ENCODE assay signal across 10 mouse cellular contexts in the genomic region with DNA sequence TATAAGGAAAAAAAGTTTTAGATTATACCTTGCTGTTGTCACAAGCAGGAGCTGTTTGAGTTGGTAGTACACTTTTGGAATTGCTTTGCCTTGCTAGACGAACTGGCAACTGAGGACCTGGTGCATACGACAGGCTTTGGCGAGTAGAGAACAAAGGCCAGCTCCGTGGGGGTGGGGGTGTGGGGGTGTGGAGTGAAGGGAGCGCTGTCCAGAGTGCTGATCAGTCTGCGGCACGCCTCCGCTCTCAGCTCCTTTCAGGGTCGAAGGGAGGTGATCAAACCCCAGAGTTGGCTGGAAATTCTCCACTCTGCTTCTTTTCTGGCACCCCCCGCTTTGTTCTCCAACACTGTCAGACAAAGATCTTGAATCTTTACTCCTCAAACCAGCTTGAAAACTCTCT. TPM values are rescaled to one million over a fixed set of nuclear protein-coding genes. Genes with fewer than 3 reads are reported as not detected.
DNase-seq lines count a peak whose midpoint lies in the region; ATAC-seq and TF ChIP-seq lines count a peak whose summit lies in the region.
"Had no signal": no experiment of that assay in that cellular context is flagged by ENCODE, and none has a peak within 500 bp of the region (broad histone marks: within the 10 kb centered on the region; RNA-seq: fewer than 3 reads in every experiment).

No protein-coding gene starts in this region.

- peak overlapping the region; percentile 79 for H3K4me2 ChIP-seq in forebrain, embryonic 15.5 days (replicated peaks)
- H3K4me2 ChIP-seq in limb, embryonic 11.5 days (ENCODE audit: low read depth, severe bottlenecking) = no peak overlapping the region

- H3K9me3 ChIP-seq in forebrain, embryonic 15.5 days = no peaks in the 10 kb centered on the region
- no peaks in the 10 kb centered on the region for H3K9me3 ChIP-seq in limb, embryonic 11.5 days (ENCODE audit: control insufficient read depth, low read length)
- H3K9me3 ChIP-seq: G1E had no signal

- DNase-seq in gastrocnemius, postnatal 10 days = peak; percentile 12
- no peak for DNase-seq in gastrocnemius, adult 8-10 months (ENCODE audit: low spot score in 2 of 2)
- peak; percentile 9 for DNase-seq in thymus, adult 2 months
- DNase-seq in thymus, postnatal 0 days (ENCODE audit: low spot score) = no peak
- peak; percentile 73 for DNase-seq in limb, embryonic 11.5 days (ENCODE audit: low spot score)
- DNase-seq in retina, embryonic 14.5 days (ENCODE audit: low spot score) = peak; percentile 80
- no peak for DNase-seq in spleen, adult 12 weeks (ENCODE audit: low spot score)

- H3K9ac ChIP-seq in forebrain, embryonic 15.5 days (replicated peaks) = peak overlapping the region; percentile 34
- H3K9ac ChIP-seq in limb, embryonic 11.5 days (ENCODE audit: low read length) = no peak overlapping the region

- peak; percentile 56 for ATAC-seq in forebrain, embryonic 15.5 days (replicated peaks)
- no peak for ATAC-seq in limb, embryonic 11.5 days (ENCODE audit: insufficient number of reproducible peaks, low FRiP score, low TSS enrichment, low read depth)

- no peaks in the 10 kb centered on the region for H3K27me3 ChIP-seq in thymus, adult 2 months (ENCODE audit: control insufficient read depth, insufficient read depth, low read length)
- H3K27me3 ChIP-seq in forebrain, embryonic 15.5 days = no peaks in the 10 kb centered on the region
- no peaks in the 10 kb centered on the region for H3K27me3 ChIP-seq in limb, embryonic 11.5 days (ENCODE audit: control insufficient read depth, insufficient read depth, low read length)

- H3K36me3 ChIP-seq in thymus, adult 2 months (ENCODE audit: control insufficient read depth, insufficient read depth, low read length) = no peaks in the 10 kb centered on the region
- H3K36me3 ChIP-seq in forebrain, embryonic 15.5 days = no peaks in the 10 kb centered on the region
- no peaks in the 10 kb centered on the region for H3K36me3 ChIP-seq in limb, embryonic 11.5 days (ENCODE audit: control insufficient read depth, insufficient read depth, low read length)
- H3K36me3 ChIP-seq: G1E had no signal

- H3K4me3 ChIP-seq in thymus, adult 2 months (ENCODE audit: control insufficient read depth, insufficient read depth, low read length) = no peak overlapping the region
- H3K4me3 ChIP-seq in forebrain, embryonic 15.5 days = peak overlapping the region; percentile 29
- no peak overlapping the region for H3K4me3 ChIP-seq in limb, embryonic 11.5 days (ENCODE audit: low read depth, low read length)

- no peak for TF ChIP-seq POLR2A in thymus, adult 2 months (IDR thresholded peaks at IDR 0.05; ENCODE audit: control insufficient read depth, extremely low read depth, insufficient read depth, low read length, poor library complexity)

- H3K4me1 ChIP-seq in thymus, adult 2 months (replicated peaks; ENCODE audit: control insufficient read depth, insufficient read depth, low read length) = no peaks in the 10 kb centered on the region
- H3K4me1 ChIP-seq in forebrain, embryonic 15.5 days = peaks cover 66% of the 10 kb centered on the region
- H3K4me1 ChIP-seq in limb, embryonic 11.5 days (ENCODE audit: control insufficient read depth, insufficient read depth, low read length) = 0 out of 2 replicates have a peak, but pooled peaks cover 3% of the 10 kb centered on the region

- WGBS in thymus, adult 2 months = 7% methylated on average over 10 of the region's 10 CpGs
- WGBS in forebrain, embryonic 15.5 days = 2% methylated on average over 10 of the region's 10 CpGs
- WGBS in limb, embryonic 11.5 days = 2% methylated on average over 10 of the region's 10 CpGs

- no peak overlapping the region for H3K27ac ChIP-seq in thymus, adult 2 months (ENCODE audit: control insufficient read depth, insufficient read depth, low read length)
- H3K27ac ChIP-seq in forebrain, embryonic 15.5 days (replicated peaks) = peak overlapping the region; percentile 96
- no peak overlapping the region for H3K27ac ChIP-seq in limb, embryonic 11.5 days (replicated peaks; ENCODE audit: low read depth, low read length)

- TF ChIP-seq CTCF in thymus, adult 2 months (IDR thresholded peaks at IDR 0.05; ENCODE audit: borderline replicate concordance, control insufficient read depth, extremely low read depth, insufficient read depth, low read length, poor library complexity) = no peak

RNA-seq across cellular contexts. Expression of a gene that starts 1.5 kb away (rescaled TPM):
- under 1 TPM in 1 of 2 experiments, not detected in 1; 0.09 TPM for total RNA-seq in gastrocnemius, postnatal 10 days (2021)
- total RNA-seq in gastrocnemius, adult 8-10 months (2022) = not detected
- 0.03 and 0.04 TPM in 2 replicates for polyA plus RNA-seq in thymus, adult 2 months (2012; rRNA removed)
- not detected in 2 replicates for polyA plus RNA-seq in thymus, postnatal 0 days (2015; fragmentation: Nextera tagmentation; extraction: Ambion mirVana)
- polyA plus RNA-seq in forebrain, embryonic 15.5 days (2015; fragmentation: Nextera tagmentation; extraction: Ambion mirVana) = 26.7 and 30.7 TPM in 2 replicates
- polyA plus RNA-seq in limb, embryonic 11.5 days (2014; fragmentation: Nextera tagmentation; extraction: Ambion mirVana) = 0.08 and 0.23 TPM in 2 replicates
- polyA plus RNA-seq: G1E; gonadal fat pad, adult 2 months had no signal

RNA-seq across cellular contexts. Expression of a gene that starts 49.8 kb away (rescaled TPM):
- total RNA-seq in gastrocnemius, postnatal 10 days (2021) = not detected
- not detected for total RNA-seq in gastrocnemius, adult 8-10 months (2022)
- 0.24 and 0.38 TPM in 2 replicates for polyA plus RNA-seq in thymus, adult 2 months (2012; rRNA removed)
- 0.12 and 0.14 TPM in 2 replicates for polyA plus RNA-seq in thymus, postnatal 0 days (2015; fragmentation: Nextera tagmentation; extraction: Ambion mirVana)
- 47.6 and 54.1 TPM in 2 replicates for polyA plus RNA-seq in forebrain, embryonic 15.5 days (2015; fragmentation: Nextera tagmentation; extraction: Ambion mirVana)
- 0.69 and 1.0 TPM in 2 replicates for polyA plus RNA-seq in limb, embryonic 11.5 days (2014; fragmentation: Nextera tagmentation; extraction: Ambion mirVana)
- total RNA-seq: G1E had no signal
- polyA plus RNA-seq: G1E had no signal

Comparison
In these comparisons a context has a peak if more than half of its experiments do, and no peak if none do; other contexts are left out.
1. DNase-seq: peak in gastrocnemius, postnatal 10 days (single experiment), thymus, adult 2 months (single experiment), limb, embryonic 11.5 days (single experiment) and retina, embryonic 14.5 days (single experiment); none in gastrocnemius, adult 8-10 months (0 of 2), thymus, postnatal 0 days (single experiment) and spleen, adult 12 weeks (single experiment).
2. RNA of a gene that starts 1.5 kb away (polyA plus RNA-seq): 26.7 to 30.7 TPM in forebrain, embryonic 15.5 days; 0.08 to 0.23 TPM in limb, embryonic 11.5 days, not detected in thymus, postnatal 0 days and 0.03 to 0.04 TPM in thymus, adult 2 months; every median in the first group is over 10 times any median in the second.
3. RNA of a gene that starts 49.8 kb away (polyA plus RNA-seq): 47.6 to 54.1 TPM in forebrain, embryonic 15.5 days; 0.69 to 1.0 TPM in limb, embryonic 11.5 days, 0.24 to 0.38 TPM in thymus, adult 2 months and 0.12 to 0.14 TPM in thymus, postnatal 0 days; every median in the first group is over 10 times any median in the second.